Mouse (Mus musculus) midbrain, embryonic 10.5 days (tissue): ENCODE results near the gene Galnt10. TPM values are rescaled to one million over a fixed set of nuclear protein-coding genes. Genes with fewer than 3 reads are reported as not detected.

Experiments
- DNase-seq: peaks from one replicate; pipeline ENCODE4 v3.0.0-alpha.2; 2017; ENCODE audit warnings: low spot score
- H3K27ac ChIP-seq: fragments of 300-500 bp; sonication (generic); replicated peaks from 2 replicates; pipeline ENCODE4 v1.5.1; 2016; ENCODE audit warnings: mild to moderate bottlenecking
- H3K27me3 ChIP-seq: fragments of 300-500 bp; sonication (generic); 2 replicates; pipeline ENCODE4 v1.6.1; 2016; ENCODE audit warnings: low read depth, mild to moderate bottlenecking; ENCODE audit not compliant: poor library complexity, severe bottlenecking
- H3K36me3 ChIP-seq: fragments of 300-500 bp; sonication (generic); 2 replicates; pipeline ENCODE4 v1.6.1; 2016; ENCODE audit warnings: mild to moderate bottlenecking, moderate library complexity
- H3K4me1 ChIP-seq: fragments of 300-500 bp; sonication (generic); 2 replicates; pipeline ENCODE4 v1.6.1; 2016
- H3K4me3 ChIP-seq: fragments of 300-500 bp; sonication (generic); 2 replicates; pipeline ENCODE4 v1.5.1; 2016; ENCODE audit warnings: mild to moderate bottlenecking, moderate library complexity
- H3K9me3 ChIP-seq: fragments of 300-500 bp; sonication (generic); replicated peaks from 2 replicates; pipeline ENCODE4 v1.6.1; 2016; ENCODE audit warnings: mild to moderate bottlenecking
- WGBS: fragments of 180-500 bp; shearing (Covaris S2); methylation state at CpG from one replicate; pipeline ENCODE4 v1.1.7; 2016; 5-methylcytosine and 5-hydroxymethylcytosine counted together
- polyA plus RNA-seq: library from polyadenylated mRNA; unstranded; fragments of >200 nt; fragmentation: Nextera tagmentation; extraction: Ambion mirVana; gene quantifications from 2 replicates; pipeline ENCODE4 v1.2.1, GENCODE M21; 2016

Gene Galnt10
- polyA plus RNA-seq, 1 experiment from 2014 or later = 30.7 TPM

DNA sequence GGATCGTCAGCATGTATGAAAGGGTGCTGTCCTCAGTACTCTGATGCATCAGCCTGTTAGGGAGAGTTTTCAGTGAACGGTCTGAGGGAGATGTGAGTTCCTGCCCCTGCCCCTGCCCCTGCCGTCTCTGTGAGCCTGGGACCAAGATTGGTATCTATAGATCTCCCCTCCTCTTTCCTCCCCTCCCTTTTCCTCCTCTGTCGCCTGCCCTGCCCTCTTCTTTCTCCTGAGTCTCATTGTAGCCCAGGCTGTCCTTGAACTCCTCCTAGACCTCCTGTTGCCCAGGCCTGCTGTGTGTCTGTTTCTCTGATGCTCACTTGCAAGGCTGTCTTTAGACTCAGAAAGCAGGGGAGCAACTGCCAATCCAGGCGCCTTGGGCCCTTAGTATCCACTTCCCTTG, 39.6 kb downstream of the Galnt10 start:
- Histone ChIP-seq H3K4me3 (no peak overlapping the region), H3K27me3 (peaks cover 8% of the 10 kb centered on the region; the same call in 1 of the 2 replicates), H3K9me3 (no peaks in the 10 kb centered on the region; the same call in 1 of the 2 replicates), H3K4me1 (peaks cover 96% of the 10 kb centered on the region), H3K36me3 (peaks cover 2% of the 10 kb centered on the region; the same call in 1 of the 2 replicates), H3K27ac (0 out of 2 replicates have a peak overlapping the region, but pooled peaks have one; percentile 2)
- WGBS = 36% methylated on average over 5 of the region's 5 CpGs
- no peak for DNase-seq

DNA sequence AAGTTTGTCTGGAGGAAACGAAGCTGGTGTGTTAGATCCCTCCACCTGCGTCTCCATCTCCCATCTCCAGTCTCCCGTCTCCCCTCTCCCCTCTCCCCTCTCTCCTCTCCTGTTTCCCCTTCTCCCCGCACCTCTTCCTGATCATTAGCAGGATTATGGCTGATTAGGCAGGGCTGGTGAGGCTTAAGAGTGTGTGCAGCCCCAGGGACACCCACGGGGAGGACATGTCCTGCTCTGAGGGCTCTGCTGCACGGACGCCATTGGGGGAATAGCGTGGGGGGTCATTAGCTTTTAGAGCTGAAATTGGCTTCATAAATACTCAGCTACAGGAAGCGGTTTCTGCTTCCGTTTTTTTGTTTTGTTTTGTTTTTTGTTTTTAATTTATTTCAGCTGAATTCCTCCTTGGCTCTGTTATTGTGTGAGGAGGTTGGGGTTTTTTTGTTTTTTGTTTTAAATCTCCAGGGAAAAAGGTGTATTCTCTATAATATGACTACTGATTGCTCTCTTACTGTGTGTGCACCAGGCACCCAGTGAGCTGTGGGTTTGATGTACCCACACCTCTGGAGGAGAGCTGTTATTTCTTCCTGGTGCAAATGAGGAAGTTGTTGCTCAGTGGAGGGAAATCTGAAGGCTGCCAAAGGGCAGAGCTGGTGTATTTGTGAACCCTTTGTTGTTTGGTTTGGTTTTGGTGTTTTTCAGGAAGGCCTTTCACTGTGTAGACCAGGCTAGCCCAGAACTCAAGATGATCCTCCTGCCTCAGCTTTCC, 40.6 kb downstream of the Galnt10 start:
- DNase-seq = no peak
- Histone ChIP-seq H3K27me3 (peaks cover 8% of the 10 kb centered on the region; the same call in 1 of the 2 replicates), H3K4me1 (peaks cover 86% of the 10 kb centered on the region), H3K36me3 (no peaks in the 10 kb centered on the region), H3K9me3 (no peaks in the 10 kb centered on the region), H3K4me3 (no peak overlapping the region), H3K27ac (peak overlapping the region; percentile 63; the same call in 1 of the 2 replicates)
- WGBS = 42% methylated on average over 10 of the region's 10 CpGs

DNA sequence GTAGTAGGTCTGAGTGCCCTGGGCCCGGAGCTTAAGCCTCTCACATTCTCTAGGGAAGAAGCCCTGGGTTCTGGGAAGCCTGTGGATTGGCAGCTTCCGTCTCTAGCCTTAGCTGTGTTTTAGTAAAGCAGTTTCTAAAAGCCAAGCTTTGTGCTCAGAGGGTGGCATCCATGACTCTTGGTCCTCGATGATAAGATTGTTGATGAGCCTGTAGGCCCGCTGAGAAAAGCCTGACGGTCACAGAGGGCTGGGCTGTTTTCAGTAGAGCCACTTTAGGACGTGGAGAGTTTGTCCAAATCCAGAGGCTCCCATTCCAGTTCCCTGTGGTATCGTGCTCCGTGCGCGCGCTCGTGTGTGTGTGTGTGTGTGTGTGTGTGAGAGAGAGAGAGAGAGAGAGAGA, 41.6 kb downstream of the Galnt10 start:
- WGBS = 84% methylated on average over 12 of the region's 12 CpGs
- Histone ChIP-seq H3K4me3 (no peak overlapping the region), H3K9me3 (no peaks in the 10 kb centered on the region), H3K4me1 (peaks cover 79% of the 10 kb centered on the region), H3K36me3 (no peaks in the 10 kb centered on the region), H3K27me3 (peaks cover 8% of the 10 kb centered on the region; the same call in 1 of the 2 replicates), H3K27ac (no peak overlapping the region)
- no peak for DNase-seq

DNA sequence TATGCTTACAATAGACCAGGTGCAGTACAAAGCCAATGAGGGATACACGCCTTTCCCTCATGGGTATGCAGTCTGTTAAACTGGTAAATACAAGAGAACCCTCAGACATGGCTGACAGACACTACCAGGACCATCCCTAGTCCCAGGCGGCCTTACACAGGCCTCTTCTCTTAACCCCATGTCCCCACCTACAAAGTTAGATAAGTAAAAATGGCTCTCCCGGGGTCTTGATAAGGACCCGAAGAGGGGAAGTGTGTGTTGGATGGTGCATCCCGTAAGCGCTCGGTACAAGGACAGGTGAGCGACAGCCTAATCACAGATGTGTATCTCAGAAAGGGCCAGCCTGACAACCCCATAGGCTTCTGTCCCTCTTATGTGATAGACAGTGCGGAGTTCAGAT, 42.0 kb downstream of the Galnt10 start:
- WGBS = 92% methylated on average over 9 of the region's 9 CpGs
- no peaks in the 10 kb centered on the region for H3K36me3 ChIP-seq
- H3K27ac ChIP-seq = no peak overlapping the region
- no peak for DNase-seq
- no peaks in the 10 kb centered on the region for H3K9me3 ChIP-seq
- H3K4me3 ChIP-seq = no peak overlapping the region
- peaks cover 8% of the 10 kb centered on the region; the same call in 1 of the 2 replicates for H3K27me3 ChIP-seq
- peaks cover 79% of the 10 kb centered on the region for H3K4me1 ChIP-seq

DNA sequence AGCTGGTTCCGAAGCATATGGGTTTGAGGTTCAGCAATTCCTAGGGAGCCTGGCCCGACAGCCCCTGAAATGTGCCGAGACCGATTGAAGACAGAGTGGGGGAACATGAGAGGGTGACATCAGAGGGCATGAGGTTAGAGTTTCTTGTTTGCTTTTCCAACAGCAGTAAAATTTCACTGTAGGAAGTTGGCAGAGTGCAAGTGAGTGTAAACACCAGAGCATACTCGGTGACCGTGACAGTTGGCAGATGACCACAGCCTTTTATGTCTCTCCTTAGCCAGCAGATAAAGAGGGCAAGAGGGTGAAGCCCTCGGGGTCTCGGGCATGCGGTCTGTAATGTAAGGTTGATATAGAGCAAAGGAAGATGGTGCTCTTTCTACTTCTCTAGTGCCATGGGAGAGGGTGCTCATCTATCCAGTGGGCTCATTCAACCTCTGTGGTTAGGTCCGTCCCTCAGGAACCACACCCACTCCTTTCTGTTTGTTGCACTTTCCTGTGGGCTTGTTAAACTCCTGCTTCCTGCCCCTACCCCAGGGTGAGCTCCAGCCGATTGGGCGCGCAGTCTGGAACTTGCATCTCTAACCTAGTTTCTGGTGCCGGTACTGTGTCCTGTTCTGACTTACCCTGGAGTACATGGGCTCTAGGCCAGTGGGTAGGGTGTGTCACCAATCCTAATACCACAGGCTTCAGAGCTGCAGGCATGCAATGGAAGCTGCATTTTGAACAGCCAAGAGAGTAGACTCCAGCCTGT, 43.1 kb downstream of the Galnt10 start:
- H3K9me3 ChIP-seq = no peaks in the 10 kb centered on the region
- peaks cover 17% of the 10 kb centered on the region for H3K27me3 ChIP-seq
- H3K4me3 ChIP-seq = no peak overlapping the region
- peaks cover 79% of the 10 kb centered on the region for H3K4me1 ChIP-seq
- H3K27ac ChIP-seq = peak overlapping the region; percentile 10; the same call in 1 of the 2 replicates
- 86% methylated on average over 14 of the region's 14 CpGs for WGBS
- no peak for DNase-seq
- H3K36me3 ChIP-seq = no peaks in the 10 kb centered on the region

DNA sequence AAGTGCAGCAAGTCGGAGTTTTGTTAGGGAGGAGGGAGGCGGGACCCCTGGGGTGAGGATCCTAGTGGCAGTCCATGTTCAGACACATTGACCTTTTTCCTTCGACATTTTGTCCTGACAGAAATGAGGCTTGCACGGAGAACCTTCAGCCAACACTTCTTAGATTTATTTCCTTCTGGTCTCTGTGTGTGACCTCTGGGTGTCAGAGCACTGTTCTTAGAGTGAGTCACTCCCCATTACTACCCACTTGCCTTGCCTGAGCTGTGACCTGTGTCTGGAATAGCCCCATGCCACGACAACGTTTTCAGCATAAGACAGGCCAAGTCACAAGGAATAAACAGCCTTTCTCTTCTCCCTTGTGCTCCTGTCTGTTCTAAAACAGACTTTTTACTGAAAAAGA, 44.6 kb downstream of the Galnt10 start:
- no peaks in the 10 kb centered on the region for H3K36me3 ChIP-seq
- no peaks in the 10 kb centered on the region for H3K9me3 ChIP-seq
- H3K4me3 ChIP-seq = no peak overlapping the region
- 83% methylated on average over 6 of the region's 6 CpGs for WGBS
- H3K27me3 ChIP-seq = peaks cover 23% of the 10 kb centered on the region; the same call in 1 of the 2 replicates
- H3K27ac ChIP-seq = no peak overlapping the region
- no peak for DNase-seq
- peaks cover 65% of the 10 kb centered on the region for H3K4me1 ChIP-seq

DNA sequence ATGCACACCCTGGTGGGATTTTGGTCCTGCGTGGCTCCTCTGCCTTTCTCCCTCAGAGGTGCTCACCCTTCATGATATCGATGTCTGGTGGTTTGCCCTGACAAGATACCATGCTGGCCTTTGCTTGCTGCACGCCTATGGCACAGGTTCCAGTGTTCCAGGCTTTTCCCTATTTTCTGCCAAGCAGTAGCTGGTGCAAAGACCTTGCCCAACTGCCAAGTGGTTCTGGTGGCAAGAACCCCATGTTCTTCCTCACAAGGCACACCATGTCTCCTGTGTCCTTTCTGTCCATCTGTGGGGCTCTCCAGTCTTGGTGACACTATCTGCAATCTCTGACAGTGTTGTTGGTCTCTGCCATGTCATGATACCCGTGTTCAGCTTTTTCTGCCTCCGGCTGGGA, 45.6 kb downstream of the Galnt10 start:
- Histone ChIP-seq H3K4me3 (no peak overlapping the region), H3K4me1 (peaks cover 60% of the 10 kb centered on the region), H3K27me3 (peaks cover 26% of the 10 kb centered on the region; the same call in 1 of the 2 replicates), H3K36me3 (no peaks in the 10 kb centered on the region), H3K9me3 (no peaks in the 10 kb centered on the region), H3K27ac (no peak overlapping the region)
- DNase-seq = no peak
- WGBS = 93% methylated on average over 5 of the region's 5 CpGs

DNA sequence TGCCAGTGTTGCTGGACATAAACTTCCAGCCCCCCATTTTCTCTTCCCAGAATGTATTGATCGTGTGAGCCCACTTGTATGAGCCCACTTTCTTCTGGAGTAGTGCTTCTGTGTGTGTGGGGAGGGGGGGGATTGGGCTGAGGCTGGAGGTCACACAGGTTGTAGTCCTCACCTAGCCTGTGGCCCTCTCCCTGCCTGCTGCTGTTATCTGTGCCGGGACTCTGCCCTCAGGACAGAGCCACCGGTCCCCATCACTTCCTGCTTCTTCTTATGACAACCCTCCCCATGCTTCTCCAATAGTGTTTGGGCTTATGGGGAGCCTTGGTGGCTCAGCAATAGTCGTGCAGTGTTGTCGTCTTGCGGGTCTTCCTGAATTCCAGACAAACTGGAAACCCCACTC, 46.7 kb downstream of the Galnt10 start:
- Histone ChIP-seq H3K9me3 (no peaks in the 10 kb centered on the region), H3K27ac (no peak overlapping the region), H3K4me3 (no peak overlapping the region), H3K36me3 (no peaks in the 10 kb centered on the region), H3K4me1 (peaks cover 60% of the 10 kb centered on the region), H3K27me3 (peaks cover 27% of the 10 kb centered on the region; the same call in 1 of the 2 replicates)
- DNase-seq = no peak
- WGBS = 76% methylated on average over 6 of the region's 6 CpGs

DNA sequence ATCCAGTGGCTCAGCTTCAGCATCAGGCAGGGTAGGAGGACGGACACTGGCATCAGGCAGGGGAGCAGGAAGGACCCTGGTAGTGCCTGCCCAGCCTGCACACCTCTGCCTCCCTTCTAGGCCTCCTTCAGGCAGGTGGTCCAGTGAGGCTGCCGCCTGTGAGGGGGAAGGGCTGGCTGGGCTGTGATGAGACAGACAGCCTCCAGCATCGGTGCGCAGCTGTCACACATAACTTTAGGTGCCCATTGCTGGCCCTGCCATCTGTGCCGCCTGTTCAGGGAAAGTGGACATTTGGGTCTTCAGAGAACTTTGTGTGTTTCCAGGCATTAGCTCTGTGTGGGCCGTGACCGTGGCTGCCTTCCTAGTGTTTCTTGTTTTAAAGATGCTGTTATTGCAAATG, 47.5 kb downstream of the Galnt10 start:
- Histone ChIP-seq H3K4me3 (no peak overlapping the region), H3K9me3 (no peaks in the 10 kb centered on the region), H3K27me3 (peaks cover 35% of the 10 kb centered on the region), H3K27ac (peak overlapping the region; percentile 65; the same call in 1 of the 2 replicates), H3K4me1 (peaks cover 64% of the 10 kb centered on the region), H3K36me3 (no peaks in the 10 kb centered on the region)
- no peak for DNase-seq
- 70% methylated on average over 7 of the region's 7 CpGs for WGBS

DNA sequence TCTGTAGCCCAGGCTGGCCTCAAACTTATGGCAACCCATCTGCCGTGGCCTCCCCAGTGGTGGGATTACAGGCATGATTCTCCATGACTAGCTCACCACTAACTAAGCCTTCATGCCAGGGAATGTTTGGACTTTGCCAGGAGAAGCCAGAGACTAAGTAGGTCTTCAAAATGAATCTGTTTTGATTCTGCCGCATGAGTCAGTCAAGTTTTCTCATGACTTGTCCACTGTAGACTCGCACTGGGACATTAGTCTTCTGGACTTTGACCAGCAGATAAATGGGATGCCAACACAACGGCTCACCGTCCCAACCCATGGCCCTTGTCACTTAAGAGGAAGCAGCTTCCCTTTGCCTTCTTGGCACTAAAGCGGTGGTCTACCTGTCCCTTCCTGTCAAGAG, 49.2 kb downstream of the Galnt10 start:
- Histone ChIP-seq H3K9me3 (no peaks in the 10 kb centered on the region), H3K27me3 (peaks cover 43% of the 10 kb centered on the region), H3K36me3 (peaks cover 12% of the 10 kb centered on the region), H3K4me3 (no peak overlapping the region), H3K27ac (no peak overlapping the region), H3K4me1 (peaks cover 51% of the 10 kb centered on the region)
- DNase-seq = no peak
- 96% methylated on average over 6 of the region's 6 CpGs for WGBS

DNA sequence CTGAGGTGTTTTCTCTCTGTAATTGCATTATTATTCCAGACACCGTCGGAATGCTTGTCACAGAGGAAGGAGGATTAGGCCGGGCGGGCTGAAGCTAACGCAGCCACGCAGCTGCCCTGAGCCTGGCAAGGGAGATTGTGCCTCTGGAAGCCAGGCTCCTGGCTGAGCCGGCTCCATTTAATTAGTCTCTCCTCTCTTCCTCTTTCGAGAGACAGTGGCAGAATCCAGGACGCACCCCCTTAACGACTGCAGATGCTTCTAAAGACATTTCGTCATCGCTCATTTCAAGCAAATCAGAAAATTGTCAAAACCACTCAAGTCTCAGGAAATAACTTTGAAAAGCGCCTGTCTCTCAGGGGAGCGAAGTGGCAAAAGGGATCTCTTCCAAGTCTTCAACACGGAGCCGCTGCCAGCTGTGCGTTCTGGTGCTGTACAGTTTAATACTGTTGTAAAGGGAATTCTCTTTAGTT, 51.0 kb downstream of the Galnt10 start:
- Histone ChIP-seq H3K27me3 (peaks cover 43% of the 10 kb centered on the region), H3K27ac (peak overlapping the region; percentile 79), H3K4me1 (peaks cover 47% of the 10 kb centered on the region), H3K9me3 (no peaks in the 10 kb centered on the region), H3K4me3 (peak overlapping the region; percentile 31), H3K36me3 (peaks cover 14% of the 10 kb centered on the region)
- peak; percentile 69 for DNase-seq
- WGBS = 26% methylated on average over 17 of the region's 17 CpGs

DNA sequence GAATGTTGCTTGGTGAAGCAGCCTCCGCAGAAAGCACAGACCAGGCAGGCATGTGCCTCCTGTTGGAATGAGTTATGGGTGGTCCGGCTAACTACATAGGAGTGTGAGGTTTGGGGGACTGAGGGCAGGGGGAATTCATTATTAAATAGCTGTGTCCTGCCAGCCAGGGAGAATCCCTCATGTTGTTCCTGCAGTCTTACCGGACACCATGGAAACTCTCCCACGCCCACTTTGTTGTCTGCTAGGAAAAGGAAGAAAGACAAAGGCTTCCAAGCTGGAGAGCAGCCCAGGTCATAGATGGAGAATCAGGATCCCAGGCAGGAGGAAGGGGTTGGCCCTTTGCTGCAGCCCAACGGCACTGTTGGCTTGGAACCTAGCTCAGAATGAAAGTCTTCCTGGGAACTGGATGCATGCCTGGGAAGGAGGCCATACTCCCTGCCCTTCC, 51.6 kb downstream of the Galnt10 start:
- Histone ChIP-seq H3K27me3 (peaks cover 43% of the 10 kb centered on the region), H3K36me3 (peaks cover 14% of the 10 kb centered on the region), H3K9me3 (no peaks in the 10 kb centered on the region), H3K4me1 (peaks cover 49% of the 10 kb centered on the region), H3K4me3 (peak overlapping the region; percentile 31; the same call in 1 of the 2 replicates), H3K27ac (peak overlapping the region; percentile 79)
- 24% methylated on average over 5 of the region's 5 CpGs for WGBS
- peak; percentile 57 for DNase-seq
